Mouse (Mus musculus) embryo, embryonic 10.5 days (tissue): ENCODE measurements at regions not wholly inside any gene's neighbourhood (a gene's known extent, or its start where the extent isn't known, plus 50 kb on each side); places are given as distances from the start of the nearest gene placed in this dataset.

ENCODE experiments used
- DNase-seq: peaks from one replicate; pipeline ENCODE4 v3.0.0-alpha.2; 2015; ENCODE audit warnings: low spot score

- no peak for DNase-seq
Observed at GRCm38 (mm10) chr7:95082248-95082647, 1088.8 kb upstream of the Tenm4 start.

- no peak for DNase-seq
Observed at GRCm38 (mm10) chr7:95084328-95084727, 1086.7 kb upstream of the Tenm4 start.

- peak; percentile 65 for DNase-seq
Observed at GRCm38 (mm10) chr7:95091360-95091759, 1079.7 kb upstream of the Tenm4 start.

- DNase-seq: no peak
Observed at GRCm38 (mm10) chr7:95129020-95129419, 1042.0 kb upstream of the Tenm4 start.

- no peak for DNase-seq
Observed at GRCm38 (mm10) chr7:95133038-95133437, 1038.0 kb upstream of the Tenm4 start.

- DNase-seq: no peak
Observed at GRCm38 (mm10) chr7:95134062-95134625, 1036.9 kb upstream of the Tenm4 start.

GRCm38 (mm10) chr7:95141778-95142177, 1029.3 kb upstream of the Tenm4 start:
- no peak for DNase-seq

- peak; percentile 13 for DNase-seq
Observed at GRCm38 (mm10) chr7:95143037-95143436, 1028.0 kb upstream of the Tenm4 start.
